Mouse (Mus musculus) forebrain, postnatal 0 days (tissue): ENCODE measurements around the gene Gpatch4. TPM values are rescaled to one million over a fixed set of nuclear protein-coding genes. Genes with fewer than 3 reads are reported as not detected.
A peak's percentile ranks its signal among the peaks of the same experiment; 100 is the strongest.

ENCODE experiments used
- ATAC-seq: fragments of 200-750 bp; cut with Nextera tagmentation; 2 replicates; pipeline ENCODE4 v1.8.0; 2017; ENCODE audit warnings: mild to moderate bottlenecking, moderate library complexity
- DNase-seq: peaks from one replicate; pipeline ENCODE4 v3.0.0-alpha.2; 2015
- H3K27ac ChIP-seq: fragments of 300-500 bp; sonication (generic); 2 replicates; pipeline ENCODE4 v1.5.1; 2014; ENCODE audit warnings: low read depth, mild to moderate bottlenecking, antibody characterized with exemption, low read length, moderate library complexity, mixed read lengths
- H3K27me3 ChIP-seq: fragments of 300-500 bp; sonication (generic); 2 replicates; pipeline ENCODE4 v1.6.1; 2014; ENCODE audit warnings: mild to moderate bottlenecking, low read length, mixed read lengths; ENCODE audit not compliant: insufficient read depth
- H3K36me3 ChIP-seq: fragments of 300-500 bp; sonication (generic); 2 replicates; pipeline ENCODE4 v1.6.1; 2014; ENCODE audit warnings: mild to moderate bottlenecking, moderate library complexity; ENCODE audit not compliant: insufficient read depth
- H3K4me1 ChIP-seq: fragments of 300-500 bp; sonication (generic); 2 replicates; pipeline ENCODE4 v1.6.1; 2014; ENCODE audit warnings: antibody characterized with exemption; ENCODE audit not compliant: insufficient read depth
- H3K4me2 ChIP-seq: fragments of 300-500 bp; sonication (generic); 2 replicates; pipeline ENCODE4 v1.6.1; 2014; ENCODE audit warnings: low read depth, mild to moderate bottlenecking, moderate library complexity
- H3K4me3 ChIP-seq: fragments of 300-500 bp; sonication (generic); 2 replicates; pipeline ENCODE4 v1.5.1; 2014; ENCODE audit warnings: low read depth, low read length, mixed read lengths
- H3K9ac ChIP-seq: fragments of 300-500 bp; sonication (generic); 2 replicates; pipeline ENCODE4 v1.6.1; 2014; ENCODE audit warnings: mild to moderate bottlenecking
- H3K9me3 ChIP-seq: fragments of 300-500 bp; sonication (generic); 2 replicates; pipeline ENCODE4 v1.6.1; 2016; ENCODE audit warnings: low read length
- CTCF ChIP-seq: sonication (generic); IDR thresholded peaks from 2 replicates; pipeline ENCODE4 v1.5.1; 2016; ENCODE audit warnings: antibody characterized with exemption, control low read depth, low read depth
- WGBS: fragments of 180-500 bp; shearing (Covaris S2); extraction: QIAGEN DNeasy Blood & Tissue Kit; methylation state at CpG from one replicate; pipeline ENCODE4 v1.1.7; 2014; 5-methylcytosine and 5-hydroxymethylcytosine counted together
- polyA plus RNA-seq: library from polyadenylated mRNA; unstranded; fragments of >200 nt; fragmentation: Nextera tagmentation; extraction: Ambion mirVana; gene quantifications from 2 replicates; pipeline ENCODE4 v1.2.1, GENCODE M21; 2015
- total RNA-seq: library from RNA; depleted of rRNA; stranded (reverse); fragments of >200 nt; gene quantifications from 2 replicates; pipeline ENCODE4 v1.2.3, GENCODE M21; 2014

Gene Gpatch4
- total and polyA plus RNA-seq, 2 experiments from 2014 or later = 9.8 to 35.5 TPM

DNA sequence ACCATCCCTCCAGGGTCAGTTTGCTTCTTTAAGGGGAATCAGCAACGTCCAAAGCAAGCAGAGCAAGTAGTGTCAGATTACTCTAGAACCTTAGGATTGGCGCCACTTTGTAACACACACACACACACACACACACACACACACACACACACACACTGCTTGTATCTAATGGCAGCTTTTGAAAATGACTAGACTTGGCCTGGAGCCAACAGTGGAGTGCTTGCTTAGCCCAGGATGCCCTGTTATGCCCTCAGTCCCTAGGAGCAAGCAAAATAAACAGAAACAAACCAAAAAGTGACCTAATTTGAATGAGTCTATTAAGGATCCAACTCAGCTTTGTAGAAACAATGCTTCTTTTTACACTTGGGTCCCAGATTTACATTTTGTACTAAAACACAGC, 25.5 kb downstream of the Gpatch4 start:
- no peaks in the 10 kb centered on the region for H3K27me3 ChIP-seq
- no peak for DNase-seq
- H3K4me2 ChIP-seq = no peak overlapping the region
- 16% methylated on average over 2 of the region's 2 CpGs for WGBS
- no peak for ATAC-seq
- no peaks in the 10 kb centered on the region for H3K36me3 ChIP-seq
- H3K9me3 ChIP-seq = no peaks in the 10 kb centered on the region
- no peak overlapping the region for H3K27ac ChIP-seq
- H3K4me1 ChIP-seq = no peaks in the 10 kb centered on the region
- no peak overlapping the region for H3K9ac ChIP-seq
- no peak for TF ChIP-seq CTCF
- H3K4me3 ChIP-seq = no peak overlapping the region

DNA sequence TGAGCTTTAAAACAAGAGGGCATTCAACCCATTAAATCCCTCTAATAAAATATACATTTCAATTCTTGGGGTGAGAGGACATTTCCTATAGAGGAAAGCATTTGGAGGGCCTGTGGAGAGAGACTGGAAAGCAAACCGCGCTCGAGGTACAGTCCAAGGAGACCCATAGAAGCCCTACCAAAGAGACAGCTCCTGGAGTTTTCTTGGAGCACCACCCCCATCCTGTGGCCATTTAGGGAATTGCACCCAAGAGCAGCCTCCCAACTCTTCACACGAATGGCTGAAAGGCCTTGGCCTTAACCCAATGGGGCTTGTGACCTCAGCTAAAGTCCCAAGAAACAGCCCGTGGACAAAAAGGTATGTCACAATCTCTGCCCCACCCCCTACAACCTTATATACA, 28.9 kb downstream of the Gpatch4 start:
- ATAC-seq = peak; percentile 92
- DNase-seq = peak; percentile 92
- no peak overlapping the region for H3K9ac ChIP-seq
- H3K4me2 ChIP-seq = no peak overlapping the region
- H3K27ac ChIP-seq = no peak overlapping the region
- no peaks in the 10 kb centered on the region for H3K27me3 ChIP-seq
- H3K36me3 ChIP-seq = no peaks in the 10 kb centered on the region
- H3K9me3 ChIP-seq = no peaks in the 10 kb centered on the region
- peak; percentile 96 for TF ChIP-seq CTCF
- H3K4me3 ChIP-seq = no peak overlapping the region
- no peaks in the 10 kb centered on the region for H3K4me1 ChIP-seq
- WGBS = under 1% methylated on average over 5 of the region's 5 CpGs

DNA sequence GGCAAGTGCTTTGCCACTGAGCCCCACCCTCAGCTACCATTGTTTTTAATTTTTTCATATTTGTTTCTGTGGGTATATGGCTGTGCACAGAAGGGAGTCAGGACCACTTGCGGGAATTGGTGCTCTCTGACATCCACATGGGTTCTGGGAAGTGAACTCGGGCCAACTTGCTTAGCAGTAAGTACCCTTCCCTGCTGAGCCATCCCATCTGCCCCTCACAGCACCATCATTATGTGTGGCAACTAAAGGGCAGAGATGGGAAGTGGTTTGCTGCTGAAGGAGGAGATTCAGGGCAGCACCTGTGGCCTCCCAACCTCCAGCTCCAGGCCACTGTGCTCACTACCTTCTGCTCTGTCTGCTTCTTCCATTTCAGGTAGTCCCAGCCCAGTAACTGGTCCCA, 30.7 kb downstream of the Gpatch4 start:
- Histone ChIP-seq H3K4me1 (no peaks in the 10 kb centered on the region), H3K9me3 (no peaks in the 10 kb centered on the region), H3K4me2 (no peak overlapping the region), H3K9ac (no peak overlapping the region), H3K4me3 (no peak overlapping the region), H3K36me3 (no peaks in the 10 kb centered on the region), H3K27ac (no peak overlapping the region), H3K27me3 (no peaks in the 10 kb centered on the region)
- 73% methylated on average over 2 of the region's 2 CpGs for WGBS
- ATAC-seq = no peak
- DNase-seq = no peak
- no peak for TF ChIP-seq CTCF

DNA sequence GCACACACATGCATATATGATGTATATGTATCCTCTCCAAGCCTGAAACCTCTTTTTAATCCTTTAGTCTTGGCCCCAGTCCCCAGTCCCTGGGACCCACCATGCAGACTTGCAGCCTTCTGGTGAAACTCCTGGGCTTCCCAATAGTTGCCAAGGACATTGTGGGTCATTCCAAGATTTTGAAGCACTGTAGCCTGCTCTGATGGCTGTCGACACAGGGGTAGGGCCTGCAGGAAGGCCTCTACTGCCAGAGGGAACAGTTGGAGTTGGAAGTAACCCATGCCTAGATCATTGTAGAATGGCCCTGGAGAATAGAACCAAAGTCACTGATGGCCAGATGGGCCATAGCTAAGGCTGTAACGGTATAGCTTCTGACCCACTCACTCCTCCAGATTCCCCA, 31.4 kb downstream of the Gpatch4 start:
- Histone ChIP-seq H3K4me1 (no peaks in the 10 kb centered on the region), H3K9ac (no peak overlapping the region), H3K36me3 (no peaks in the 10 kb centered on the region), H3K9me3 (no peaks in the 10 kb centered on the region), H3K27ac (no peak overlapping the region), H3K27me3 (no peaks in the 10 kb centered on the region), H3K4me2 (no peak overlapping the region), H3K4me3 (no peak overlapping the region)
- DNase-seq (no peak), ATAC-seq (no peak)
- TF ChIP-seq CTCF = no peak
- WGBS = 61% methylated on average over 2 of the region's 2 CpGs

DNA sequence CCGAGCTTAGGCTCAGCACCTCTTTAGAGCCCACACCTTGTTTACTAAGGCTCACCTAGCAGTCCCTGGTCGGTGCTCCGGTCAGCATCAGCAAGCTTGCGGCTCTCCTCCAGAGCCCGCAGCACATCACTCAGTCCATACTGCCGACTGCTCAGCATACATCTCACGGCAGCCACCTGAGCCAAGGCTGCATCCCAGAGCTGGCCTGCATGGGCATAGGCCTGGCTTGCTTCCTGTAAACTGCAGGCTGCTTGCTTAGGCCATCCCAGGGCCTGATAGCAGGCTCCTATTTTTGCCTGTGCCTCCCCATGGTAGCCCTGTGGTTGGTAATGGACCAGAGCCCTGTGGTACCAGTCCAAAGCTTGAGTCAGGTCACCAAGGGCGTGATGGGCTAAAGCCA, 31.9 kb downstream of the Gpatch4 start:
- no peak overlapping the region for H3K9ac ChIP-seq
- 82% methylated on average over 8 of the region's 8 CpGs for WGBS
- no peak for DNase-seq
- H3K4me1 ChIP-seq = no peaks in the 10 kb centered on the region
- no peaks in the 10 kb centered on the region for H3K27me3 ChIP-seq
- no peak overlapping the region for H3K4me3 ChIP-seq
- H3K4me2 ChIP-seq = no peak overlapping the region
- H3K9me3 ChIP-seq = no peaks in the 10 kb centered on the region
- TF ChIP-seq CTCF = no peak
- H3K27ac ChIP-seq = no peak overlapping the region
- H3K36me3 ChIP-seq = no peaks in the 10 kb centered on the region
- no peak for ATAC-seq

DNA sequence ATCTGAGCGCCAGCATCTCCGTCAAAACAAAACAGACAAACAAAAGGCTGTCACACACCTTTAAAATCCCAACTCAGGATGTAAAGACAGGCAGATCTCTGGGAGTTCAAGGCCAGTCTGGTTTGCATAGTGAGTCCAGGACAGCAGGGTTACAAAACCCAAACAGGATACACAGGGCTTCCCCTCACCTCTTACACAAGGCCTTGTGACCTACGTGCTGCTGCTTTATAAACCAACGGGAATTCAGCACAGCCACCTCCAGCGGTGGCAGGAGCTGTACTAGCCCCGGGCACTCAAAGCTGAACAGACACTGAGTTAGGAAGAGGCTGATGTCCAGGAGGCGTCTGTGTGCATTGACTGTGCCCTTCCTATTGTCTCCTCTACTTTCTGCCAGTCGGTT, 34.5 kb downstream of the Gpatch4 start:
- 38% methylated on average over 8 of the region's 8 CpGs for WGBS

DNA sequence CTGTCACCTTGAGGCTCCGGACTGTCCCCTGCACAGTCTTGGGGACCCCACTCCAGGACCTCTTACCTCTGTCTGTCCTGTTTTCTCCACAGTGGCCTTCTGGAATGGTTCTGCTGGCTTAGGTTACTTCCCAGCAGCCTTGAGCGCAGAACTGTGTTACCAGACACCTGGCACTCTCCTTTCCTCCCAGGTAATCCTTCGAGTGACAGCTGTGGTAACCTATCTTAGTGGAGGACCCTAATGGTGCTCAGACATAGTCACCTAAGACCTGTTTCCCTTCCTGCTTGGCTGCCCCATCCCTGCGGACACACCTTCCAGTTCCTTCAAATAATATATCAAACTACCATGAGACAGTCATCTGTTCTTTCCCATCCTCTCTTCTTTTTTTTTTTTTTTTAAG, 35.3 kb downstream of the Gpatch4 start, which contains the start of gene Ttc24:
TSS of gene Ttc24 (minus strand) at position 101 of the 400 bp plus-strand sequence.
- Histone ChIP-seq H3K27ac (no peak within 1 kb of the TSS), H3K9ac (no peak within 1 kb of the TSS), H3K27me3 (no peaks in the 10 kb centered on the region), H3K36me3 (no peaks in the 10 kb centered on the region), H3K4me1 (no peaks in the 10 kb centered on the region), H3K9me3 (no peaks in the 10 kb centered on the region), H3K4me2 (no peak within 1 kb of the TSS), H3K4me3 (no peak within 1 kb of the TSS)
- WGBS = 91% methylated on average over 4 of the region's 4 CpGs
- no peak for TF ChIP-seq CTCF
- DNase-seq (no peak), ATAC-seq (no peak)

More for the DNA sequence above, 34.5 kb downstream of the Gpatch4 start:
- H3K9me3 ChIP-seq = no peaks in the 10 kb centered on the region
- no peak overlapping the region for H3K4me2 ChIP-seq
- no peak overlapping the region for H3K9ac ChIP-seq
- no peak for ATAC-seq
- H3K4me3 ChIP-seq = no peak overlapping the region
- no peaks in the 10 kb centered on the region for H3K4me1 ChIP-seq
- no peaks in the 10 kb centered on the region for H3K36me3 ChIP-seq
- no peak for TF ChIP-seq CTCF
- no peak overlapping the region for H3K27ac ChIP-seq
- DNase-seq = no peak
- no peaks in the 10 kb centered on the region for H3K27me3 ChIP-seq
